Mouse (Mus musculus) kidney, postnatal 0 days (tissue): Measurements from ENCODE around the gene Nptxr. TPM values are rescaled to one million over a fixed set of nuclear protein-coding genes. Genes with fewer than 3 reads are reported as not detected.

Experiments used
- ATAC-seq: fragments of 200-750 bp; cut with Nextera tagmentation; replicated peaks from 2 replicates; pipeline ENCODE4 v1.8.0; 2017; ENCODE audit warnings: low read depth, moderate number of reproducible peaks, moderate TSS enrichment, moderate library complexity; ENCODE audit not compliant: low FRiP score
- DNase-seq: peaks from one replicate; pipeline ENCODE4 v3.0.0-alpha.2; 2016; ENCODE audit warnings: low spot score
- H3K27ac ChIP-seq: fragments of 300-500 bp; sonication (generic); 2 replicates; pipeline ENCODE4 v1.5.1; 2014; ENCODE audit warnings: mild to moderate bottlenecking
- H3K27me3 ChIP-seq: fragments of 300-500 bp; sonication (generic); 2 replicates; pipeline ENCODE4 v1.6.1; 2014; ENCODE audit warnings: low read length, mixed read lengths; ENCODE audit not compliant: insufficient read depth
- H3K36me3 ChIP-seq: fragments of 300-500 bp; sonication (generic); 2 replicates; pipeline ENCODE4 v1.6.1; 2014; ENCODE audit warnings: low read length, mixed read lengths; ENCODE audit not compliant: insufficient read depth
- H3K4me1 ChIP-seq: fragments of 300-500 bp; sonication (generic); replicated peaks from 2 replicates; pipeline ENCODE4 v1.6.1; 2014; ENCODE audit warnings: antibody characterized with exemption, low read length, mixed read lengths; ENCODE audit not compliant: insufficient read depth
- H3K4me2 ChIP-seq: fragments of 300-500 bp; sonication (generic); 2 replicates; pipeline ENCODE4 v1.6.1; 2014; ENCODE audit warnings: mild to moderate bottlenecking, low read length, moderate library complexity, mixed read lengths
- H3K4me3 ChIP-seq: fragments of 300-500 bp; sonication (generic); replicated peaks from 2 replicates; pipeline ENCODE4 v1.5.1; 2014; ENCODE audit warnings: low read depth, low read length
- H3K9ac ChIP-seq: fragments of 300-500 bp; sonication (generic); 2 replicates; pipeline ENCODE4 v1.6.1; 2014; ENCODE audit warnings: low read depth, low read length
- H3K9me3 ChIP-seq: fragments of 300-500 bp; sonication (generic); replicated peaks from 2 replicates; pipeline ENCODE4 v1.6.1; 2016; ENCODE audit warnings: low read length, inconsistent platforms, mixed read lengths
- CTCF ChIP-seq: IDR thresholded peaks from 2 replicates; pipeline ENCODE4 v1.5.1; 2016; ENCODE audit warnings: antibody characterized with exemption, low read depth, mild to moderate bottlenecking, moderate library complexity
- WGBS: fragments of 180-500 bp; shearing (Covaris S2); extraction: QIAGEN DNeasy Blood & Tissue Kit; methylation state at CpG from one replicate; pipeline ENCODE4 v1.1.7; 2014; 5-methylcytosine and 5-hydroxymethylcytosine counted together
- polyA plus RNA-seq: library from polyadenylated mRNA; unstranded; fragments of >200 nt; fragmentation: Nextera tagmentation; extraction: Ambion mirVana; gene quantifications from 2 replicates; pipeline ENCODE4 v1.2.1, GENCODE M21; 2015

The Nptxr gene
- polyA plus RNA-seq, 1 experiment from 2014 or later: 1.1 TPM

GRCm38 (mm10) chr15:79794173-79794572 is 10.4 kb downstream of the Nptxr start:
- Histone ChIP-seq H3K4me3 (no peak overlapping the region), H3K9ac (no peak overlapping the region), H3K4me1 (no peaks in the 10 kb centered on the region), H3K4me2 (no peak overlapping the region), H3K27me3 (no peaks in the 10 kb centered on the region), H3K36me3 (no peaks in the 10 kb centered on the region), H3K27ac (no peak overlapping the region), H3K9me3 (no peaks in the 10 kb centered on the region)
- WGBS: 22% methylated on average over 20 of the region's 20 CpGs
- ATAC-seq (no peak), DNase-seq (peak; percentile 53)
- TF ChIP-seq CTCF: no peak

GRCm38 (mm10) chr15:79793076-79793475 is 11.5 kb downstream of the Nptxr start:
- H3K27me3 ChIP-seq: no peaks in the 10 kb centered on the region
- no peak overlapping the region for H3K4me3 ChIP-seq
- no peak overlapping the region for H3K9ac ChIP-seq
- no peak for DNase-seq
- H3K9me3 ChIP-seq: no peaks in the 10 kb centered on the region
- H3K27ac ChIP-seq: no peak overlapping the region
- H3K4me1 ChIP-seq: no peaks in the 10 kb centered on the region
- no peak for ATAC-seq
- no peaks in the 10 kb centered on the region for H3K36me3 ChIP-seq
- TF ChIP-seq CTCF: no peak
- 89% methylated on average over 9 of the region's 9 CpGs for WGBS
- H3K4me2 ChIP-seq: no peak overlapping the region

- DNase-seq (no peak), ATAC-seq (no peak)
- Histone ChIP-seq H3K27ac (no peak overlapping the region), H3K27me3 (no peaks in the 10 kb centered on the region), H3K9me3 (no peaks in the 10 kb centered on the region), H3K4me3 (no peak overlapping the region), H3K36me3 (no peaks in the 10 kb centered on the region), H3K4me1 (no peaks in the 10 kb centered on the region), H3K9ac (no peak overlapping the region), H3K4me2 (no peak overlapping the region)
- WGBS: 24% methylated on average over 19 of the region's 19 CpGs
- no peak for TF ChIP-seq CTCF
These were observed 12.1 kb downstream of the Nptxr start for GRCm38 (mm10) chr15:79792455-79792854.

- no peaks in the 10 kb centered on the region for H3K36me3 ChIP-seq
- ATAC-seq: no peak
- 2% methylated on average over 12 of the region's 12 CpGs for WGBS
- DNase-seq: peak; percentile 81
- H3K4me2 ChIP-seq: no peak overlapping the region
- H3K9me3 ChIP-seq: no peaks in the 10 kb centered on the region
- no peak overlapping the region for H3K9ac ChIP-seq
- TF ChIP-seq CTCF: peak; percentile 17; the same call in 1 of the 2 replicates
- H3K4me1 ChIP-seq: no peaks in the 10 kb centered on the region
- H3K27me3 ChIP-seq: no peaks in the 10 kb centered on the region
- no peak overlapping the region for H3K27ac ChIP-seq
- H3K4me3 ChIP-seq: no peak overlapping the region
These were observed 13.1 kb downstream of the Nptxr start for GRCm38 (mm10) chr15:79791502-79791901.

- no peaks in the 10 kb centered on the region for H3K27me3 ChIP-seq
- H3K36me3 ChIP-seq: no peaks in the 10 kb centered on the region
- H3K9me3 ChIP-seq: no peaks in the 10 kb centered on the region
- 82% methylated on average over 6 of the region's 6 CpGs for WGBS
- H3K9ac ChIP-seq: no peak overlapping the region
- ATAC-seq (no peak), DNase-seq (no peak)
- TF ChIP-seq CTCF: no peak
- H3K4me3 ChIP-seq: no peak overlapping the region
- H3K4me2 ChIP-seq: no peak overlapping the region
- no peak overlapping the region for H3K27ac ChIP-seq
- H3K4me1 ChIP-seq: no peaks in the 10 kb centered on the region
These were observed 13.7 kb downstream of the Nptxr start for GRCm38 (mm10) chr15:79790905-79791304.

GRCm38 (mm10) chr15:79790111-79790510 is 14.5 kb downstream of the Nptxr start:
- Histone ChIP-seq H3K9me3 (no peaks in the 10 kb centered on the region), H3K4me1 (no peaks in the 10 kb centered on the region), H3K36me3 (no peaks in the 10 kb centered on the region), H3K27ac (no peak overlapping the region), H3K9ac (no peak overlapping the region), H3K4me3 (no peak overlapping the region), H3K4me2 (no peak overlapping the region), H3K27me3 (no peaks in the 10 kb centered on the region)
- DNase-seq (no peak), ATAC-seq (no peak)
- no peak for TF ChIP-seq CTCF
- WGBS: 54% methylated on average over 8 of the region's 8 CpGs

- Histone ChIP-seq H3K27me3 (no peaks in the 10 kb centered on the region), H3K9ac (no peak overlapping the region), H3K9me3 (no peaks in the 10 kb centered on the region), H3K27ac (no peak overlapping the region), H3K4me2 (no peak overlapping the region), H3K4me1 (no peaks in the 10 kb centered on the region), H3K4me3 (no peak overlapping the region), H3K36me3 (no peaks in the 10 kb centered on the region)
- no peak for TF ChIP-seq CTCF
- DNase-seq (no peak), ATAC-seq (no peak)
- 59% methylated on average over 8 of the region's 8 CpGs for WGBS
These were observed 16.8 kb downstream of the Nptxr start for GRCm38 (mm10) chr15:79787815-79788214.
